Mouse (Mus musculus): ENCODE results near the gene Atg7.

DNA sequence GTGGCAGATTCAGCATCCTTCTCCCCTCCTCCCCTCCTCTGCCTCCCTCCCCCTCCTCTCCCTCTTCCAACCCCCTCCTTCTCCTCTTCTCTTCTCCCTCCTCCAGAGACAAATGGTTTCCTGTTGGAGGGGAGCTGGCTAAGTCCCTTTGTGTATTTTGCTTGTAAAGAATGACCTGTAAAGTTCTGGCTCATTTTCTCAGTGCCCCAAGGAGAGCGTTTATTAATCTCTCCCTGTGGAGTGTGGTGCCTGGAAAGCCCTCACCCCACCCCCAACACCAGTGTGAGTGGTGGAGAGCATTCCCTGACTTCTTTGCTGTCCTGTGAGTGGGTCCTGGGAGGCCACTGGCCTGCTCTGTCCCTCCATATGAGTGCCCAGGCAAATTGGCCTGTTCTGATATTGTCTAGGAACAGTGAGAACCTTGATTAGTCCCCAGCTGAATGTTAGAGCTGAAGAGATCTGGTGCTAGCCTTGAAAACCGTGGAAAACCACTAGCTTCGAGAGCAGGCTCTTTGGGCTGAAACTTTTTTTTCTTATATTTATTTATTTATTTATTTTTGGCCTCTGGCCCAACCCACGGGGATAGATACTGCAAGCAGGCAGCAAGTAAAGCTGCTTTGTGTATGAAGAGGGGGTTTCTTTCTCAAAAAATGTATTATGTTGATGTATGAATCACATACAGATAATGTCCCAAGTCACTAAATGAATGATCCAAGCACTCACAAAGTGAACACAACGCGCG is 72.6 kb downstream of the Atg7 start:
- TF ChIP-seq CTCF (IDR thresholded peaks at IDR 0.05; ENCODE audit: extremely low read depth, insufficient read depth, low read length) (no peak), POLR2A (IDR thresholded peaks at IDR 0.05; ENCODE audit: extremely low read depth, insufficient read depth, low read length) (no peak)

All from cortical plate, adult 2 months (tissue).